Mouse (Mus musculus): ENCODE results near the gene Gm10037. TPM values are rescaled to one million over a fixed set of nuclear protein-coding genes. Genes with fewer than 3 reads are reported as not detected.

The Gm10037 gene
- under 1 TPM; 0.48 to 0.86 TPM for polyA plus RNA-seq (2017; shearing (Covaris generic))

DNA sequence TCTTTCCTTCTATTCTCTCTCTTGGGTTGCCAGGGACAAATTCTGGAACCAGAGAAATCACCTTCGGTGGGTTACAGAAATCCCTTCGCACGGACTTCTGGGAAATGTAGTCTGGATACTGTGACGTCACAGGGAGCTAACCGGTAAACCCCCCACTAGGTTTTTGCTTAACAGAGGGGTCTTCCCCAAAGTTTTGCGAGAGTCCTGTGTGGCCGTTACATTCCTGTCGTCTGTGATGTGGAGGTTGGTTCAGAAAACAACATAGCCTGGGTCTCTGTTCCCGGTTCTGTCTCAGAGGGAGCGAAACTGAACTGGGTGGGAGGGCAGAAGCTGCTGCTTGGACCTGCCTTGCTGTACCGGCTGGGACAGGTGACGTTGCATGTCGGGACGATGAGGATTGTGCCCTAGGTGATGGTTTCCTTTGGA is at the start of gene Gm10037:
TSS of gene Gm10037 (plus strand) at position 196 of the 426 bp plus-strand sequence.

DNA sequence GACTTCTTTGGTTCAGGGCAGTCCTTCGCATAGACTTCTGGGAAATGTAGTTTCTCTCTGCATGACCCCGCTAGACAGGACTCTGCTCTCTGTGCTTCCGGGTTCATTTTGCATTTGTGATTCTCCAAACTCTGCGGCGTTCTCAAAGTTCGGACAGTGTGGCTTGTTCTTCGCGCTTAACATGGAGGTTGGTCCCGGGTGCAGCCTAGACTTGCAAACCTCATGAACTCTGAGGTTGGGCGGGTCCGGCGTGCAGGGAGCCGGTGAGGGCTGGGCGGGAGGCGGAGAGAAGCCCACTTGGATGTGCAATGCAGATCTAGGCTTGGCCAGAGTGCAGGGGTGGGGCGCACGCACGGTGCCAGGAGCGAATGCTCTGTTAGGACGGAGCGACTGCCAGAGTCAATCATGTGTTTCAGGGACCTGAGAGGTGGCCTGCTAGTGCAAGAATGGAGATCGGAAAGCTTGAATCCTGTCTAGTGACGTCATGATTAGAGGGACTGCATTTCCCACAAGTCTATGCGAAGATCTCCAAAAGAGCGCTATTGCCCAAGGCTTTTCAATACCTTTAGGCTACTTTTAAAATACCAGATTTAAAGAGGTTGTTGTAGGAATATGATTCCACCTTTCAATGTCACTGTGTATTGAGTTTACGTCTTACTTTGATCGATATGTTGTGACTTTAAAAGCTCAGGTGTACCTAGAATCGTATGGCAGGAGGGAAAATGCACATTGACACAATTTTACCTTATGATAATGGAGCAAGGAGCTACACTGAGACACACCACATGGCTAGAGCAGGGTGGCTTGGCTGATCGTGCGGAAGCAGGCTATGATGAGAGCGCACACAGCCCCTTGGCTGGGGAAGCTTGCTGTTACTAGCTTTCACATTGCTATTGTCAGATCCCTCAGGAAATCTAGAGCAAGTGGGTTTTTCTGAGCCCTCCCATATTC is 16.9 kb upstream of the Gm10037 start, which contains the start of gene Zfp273:
TSS of gene Zfp273 (plus strand) at position 31 of the 951 bp plus-strand sequence.

DNA sequence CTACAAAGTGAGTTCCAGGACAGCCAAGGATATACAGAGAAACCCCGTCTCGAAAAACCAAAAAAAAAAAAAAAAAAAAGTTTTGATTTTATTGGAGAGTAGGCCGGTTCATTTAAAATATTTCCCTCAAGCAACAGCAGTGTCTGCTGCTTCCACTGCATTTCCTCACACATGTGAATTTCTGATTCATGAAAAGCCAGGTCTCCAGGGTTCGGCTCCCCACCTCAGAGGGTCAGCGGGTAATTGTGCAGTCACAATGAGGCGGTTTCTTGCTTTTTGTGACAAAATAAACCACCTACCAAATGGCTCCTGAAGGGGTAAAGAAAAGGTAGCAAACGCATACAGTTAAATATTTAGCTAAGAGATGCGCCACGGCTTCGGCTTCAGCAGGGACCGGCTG is 32.1 kb downstream of the Gm10037 start, which contains the start of gene BC048507:
TSS of gene BC048507 (plus strand) at position 301 of the 400 bp plus-strand sequence.

Other genes starting within 250 kb of the Gm10037 start
- 1 to 10 TPM; 6.4 to 8.2 TPM for gene Zfp729b, start 221.4 kb upstream of the Gm10037 start, polyA plus RNA-seq (2017; shearing (Covaris generic))
- 1 to 10 TPM; 2.9 to 6.0 TPM for gene Gm49345, start 193.3 kb upstream of the Gm10037 start, polyA plus RNA-seq (2017; shearing (Covaris generic))
- 1 to 10 TPM; 5.0 to 8.2 TPM for gene Zfp729a, start 193.3 kb upstream of the Gm10037 start, polyA plus RNA-seq (2017; shearing (Covaris generic))
- 10 to 100 TPM; 17.8 to 25.1 TPM for gene Zfp738, start 144.0 kb upstream of the Gm10037 start, polyA plus RNA-seq (2017; shearing (Covaris generic))
- gene Zfp65, start 101.9 kb upstream of the Gm10037 start, polyA plus RNA-seq (2017; shearing (Covaris generic)) = 1 to 10 TPM; 7.8 to 9.3 TPM
- 1 to 10 TPM; 5.6 to 7.5 TPM for gene Zfp85, start 75.9 kb upstream of the Gm10037 start, polyA plus RNA-seq (2017; shearing (Covaris generic))
- gene Zfp493, start 51.4 kb upstream of the Gm10037 start, polyA plus RNA-seq (2017; shearing (Covaris generic)) = 1 to 10 TPM in 1 of 2 experiments, under 1 TPM in 1; 0.78 to 1.7 TPM
- 1 to 10 TPM; 4.7 to 6.4 TPM for gene Zfp273, start 17.4 kb upstream of the Gm10037 start, polyA plus RNA-seq (2017; shearing (Covaris generic))
- under 1 TPM in 1 of 2 experiments, not detected in 1; 0.29 TPM for gene BC048507, start 32.2 kb downstream of the Gm10037 start, polyA plus RNA-seq (2017; shearing (Covaris generic))